Comparison of ENCODE assay signal across 10 mouse cellular contexts in genomic region chr1:170538481-170539061, GRCm38 (mm10). TPM values are rescaled to one million over a fixed set of nuclear protein-coding genes. Genes with fewer than 3 reads are reported as not detected.
A peak's percentile ranks its signal among the peaks of the same experiment; 100 is the strongest.
DNase-seq lines count a peak whose midpoint lies in the region.
"Had no signal": no experiment of that assay in that cellular context is flagged by ENCODE, and none has a peak within 500 bp of the region (broad histone marks: within the 10 kb centered on the region; RNA-seq: fewer than 3 reads in every experiment).

No protein-coding gene starts in this region.

- DNase-seq in adrenal gland, postnatal 36 days = peak; percentile 24 to 46
- DNase-seq in adrenal gland, adult 18-20 months (ENCODE audit: low spot score in 2 of 2) = no peak
- DNase-seq in left cerebral cortex, postnatal 14 days (ENCODE audit: low spot score in 2 of 2) = peak; percentile 30 to 67
- DNase-seq in left cerebral cortex, postnatal 4 days = no peak
- peak; percentile 32 to 52 for DNase-seq in cerebellum, postnatal 36 days
- peak; percentile 71 for DNase-seq in kidney, postnatal 14 days
- no peak for DNase-seq in thymus, postnatal 25 days
- DNase-seq in embryo, embryonic 11 days = no peak
- DNase-seq: lung, postnatal 14 days; spleen, adult 18-20 months had no signal

- intact Hi-C loops in left cerebral cortex, postnatal 14 days (cut with DNase I) = no loop called here
- intact Hi-C loops in left cerebral cortex, postnatal 4 days (cut with DNase I) = no loop called here

RNA-seq across cellular contexts. Expression of gene Nos1ap, which starts 51.1 kb away (rescaled TPM):
- total RNA-seq in adrenal gland, postnatal 36 days (2021) = 10 to 100 TPM; 19.2 to 25.1 TPM
- 10 to 100 TPM; 15.7 to 19.7 TPM for total RNA-seq in adrenal gland, adult 18-20 months (2021)
- 100 to 1,000 TPM; 140 to 141 TPM for total RNA-seq in left cerebral cortex, postnatal 14 days (2021)
- 10 to 100 TPM; 41.0 to 46.4 TPM for total RNA-seq in left cerebral cortex, postnatal 4 days (2021)

Comparison
In these comparisons a context has a peak if more than half of its experiments do, and no peak if none do; other contexts are left out.
1. DNase-seq: peak in adrenal gland, postnatal 36 days (2 of 2), left cerebral cortex, postnatal 14 days (2 of 2), cerebellum, postnatal 36 days (2 of 2) and kidney, postnatal 14 days (single experiment); none in adrenal gland, adult 18-20 months (0 of 2), left cerebral cortex, postnatal 4 days (single experiment), thymus, postnatal 25 days (single experiment) and embryo, embryonic 11 days (single experiment).